Mouse (Mus musculus): Measurements from ENCODE around the gene 4933405O20Rik. TPM values are rescaled to one million over a fixed set of nuclear protein-coding genes. Genes with fewer than 3 reads are reported as not detected.

4933405O20Rik gene
- polyA plus RNA-seq, 1 experiment = not detected

GRCm38 (mm10) chr7:50633147-50633546 is 34.2 kb downstream of the 4933405O20Rik start:
- TF ChIP-seq CTCF (IDR thresholded peaks at IDR 0.05; ENCODE audit: control insufficient read depth, insufficient read depth, low read length) = no peak
- TF ChIP-seq POLR2A (IDR thresholded peaks at IDR 0.05; ENCODE audit: borderline replicate concordance, control insufficient read depth, low read depth, low read length) = no peak
- Histone ChIP-seq H3K27ac (ENCODE audit: control insufficient read depth, insufficient read depth, low read depth, low read length, poor library complexity) (no peak overlapping the region), H3K4me1 (ENCODE audit: control insufficient read depth, insufficient read depth, low read length) (no peaks in the 10 kb centered on the region), H3K4me3 (replicated peaks; ENCODE audit: control insufficient read depth, low read depth, low read length) (no peak overlapping the region)
- 67% methylated on average over 2 of the region's 2 CpGs for WGBS
